Mouse (Mus musculus) heart, adult 18-20 months (tissue): ENCODE measurements around the gene Spn. TPM values are rescaled to one million over a fixed set of nuclear protein-coding genes. Genes with fewer than 3 reads are reported as not detected.
A peak's percentile ranks its signal among the peaks of the same experiment; 100 is the strongest.
"Not testable (repeated sequence)": the region's sequence is repeated elsewhere in the genome, so short reads cannot be mapped to it uniquely, and the experiment has no call there.

Experiments used
- DNase-seq, 2 experiments: peaks; one replicate each; pipeline ENCODE4 v3.0.0; 2021 to 2022; ENCODE audit warnings: mixed read lengths in 1 of 2
- total RNA-seq, 2 experiments: library from RNA; stranded (reverse); gene quantifications; 2 replicates each; pipeline ENCODE4 v1.2.3; 2021

Spn gene
- total RNA-seq, 2 experiments from 2014 or later, result 0.55 to 2.6 TPM

DNA sequence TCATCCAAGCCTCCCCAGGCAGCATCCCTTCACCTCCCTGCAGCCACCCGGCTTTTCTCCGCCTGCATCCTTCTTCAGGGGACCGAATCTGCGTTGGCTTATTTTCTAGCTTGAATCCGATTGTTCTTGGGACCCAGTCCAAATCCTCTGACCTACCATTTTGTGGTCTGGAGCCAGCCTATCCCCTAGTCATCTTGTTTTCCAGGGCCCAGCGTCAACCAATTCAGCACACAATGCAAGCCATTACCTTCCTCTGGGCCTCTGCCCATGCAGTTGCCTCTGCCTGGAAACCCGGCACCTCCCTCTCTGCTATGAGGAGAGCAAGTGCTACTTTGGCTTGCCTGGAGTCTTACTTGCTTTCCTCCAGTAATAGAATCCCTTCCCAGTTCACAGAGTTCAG, 32.1 kb downstream of the Spn start:
- DNase-seq, result no peak

DNA sequence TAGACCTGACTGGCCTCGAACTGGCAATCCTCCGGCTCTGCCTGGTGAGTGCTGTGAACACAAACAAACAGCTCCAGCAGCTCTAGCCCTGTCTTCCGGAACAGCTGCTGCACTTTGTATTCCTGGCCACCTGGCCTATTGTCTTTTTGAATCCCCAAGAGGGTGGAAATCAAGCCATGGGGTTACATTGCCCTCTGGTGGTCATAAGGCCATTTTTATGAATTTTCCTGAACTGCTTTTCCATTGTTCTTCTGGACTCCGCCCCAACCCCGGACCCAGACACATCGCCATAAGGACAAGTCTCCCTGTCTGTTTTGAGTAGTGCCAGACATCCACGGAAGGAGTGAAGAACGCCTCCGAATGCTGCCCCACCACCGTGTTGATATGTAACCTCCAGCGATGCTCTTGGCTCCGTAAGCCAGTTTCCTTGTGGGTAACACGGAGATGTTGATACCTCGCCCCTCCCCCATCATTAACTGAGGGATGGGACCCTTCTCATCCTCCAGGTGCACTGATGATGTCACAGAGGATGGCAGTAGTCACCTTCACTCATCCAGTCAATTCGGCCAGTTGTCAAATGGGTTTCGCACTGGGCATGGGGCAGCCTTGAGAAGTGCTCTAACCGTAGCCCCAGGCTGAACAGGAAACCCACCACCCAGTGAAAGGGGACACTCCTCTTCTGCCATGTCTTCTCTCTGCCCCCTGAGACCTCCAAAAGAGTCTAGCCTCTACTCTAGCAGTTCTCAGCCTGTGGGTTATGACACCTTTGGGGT, 32.9 kb downstream of the Spn start:
- peak; percentile 85 to 87 for DNase-seq

DNA sequence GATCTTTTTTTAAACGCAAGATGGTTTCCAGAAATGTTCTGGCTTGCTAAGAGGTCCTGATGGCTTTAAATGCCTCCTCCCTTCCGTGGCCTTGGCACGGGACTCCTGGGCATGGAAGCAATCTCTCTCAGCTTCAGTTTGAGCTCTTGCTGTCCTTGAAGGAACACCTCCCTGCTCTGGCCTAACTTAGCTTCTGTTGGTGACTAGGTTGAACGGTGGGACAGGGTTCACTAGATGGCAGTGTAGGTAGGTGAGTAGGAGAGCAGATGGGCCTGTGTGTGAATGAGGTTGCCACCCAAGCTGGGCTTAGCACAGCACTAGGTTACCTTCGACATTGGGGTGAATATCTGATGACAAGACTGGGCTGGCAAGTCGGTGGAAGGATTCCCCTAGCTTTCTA, 33.7 kb downstream of the Spn start:
- no peak for DNase-seq

DNA sequence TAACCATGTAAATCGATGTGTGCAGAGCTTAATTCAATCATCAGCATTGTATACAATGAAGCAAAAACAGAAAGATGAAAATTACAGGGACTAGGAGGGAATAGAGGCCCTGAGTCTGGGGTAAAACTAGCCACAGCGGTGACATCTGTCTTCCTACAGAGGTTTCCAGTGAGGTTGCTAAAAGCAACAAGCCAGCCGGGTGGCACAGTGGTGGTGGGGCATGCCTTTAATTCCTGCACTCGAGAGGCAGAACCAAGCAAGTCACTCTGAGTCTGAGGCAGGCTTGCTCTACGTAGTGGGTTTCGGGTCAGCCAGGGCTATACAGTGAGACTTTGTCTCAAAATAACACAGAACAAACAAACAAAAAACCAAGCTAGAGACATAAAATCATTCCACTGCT, 35.5 kb downstream of the Spn start:
- DNase-seq, result no peak

DNA sequence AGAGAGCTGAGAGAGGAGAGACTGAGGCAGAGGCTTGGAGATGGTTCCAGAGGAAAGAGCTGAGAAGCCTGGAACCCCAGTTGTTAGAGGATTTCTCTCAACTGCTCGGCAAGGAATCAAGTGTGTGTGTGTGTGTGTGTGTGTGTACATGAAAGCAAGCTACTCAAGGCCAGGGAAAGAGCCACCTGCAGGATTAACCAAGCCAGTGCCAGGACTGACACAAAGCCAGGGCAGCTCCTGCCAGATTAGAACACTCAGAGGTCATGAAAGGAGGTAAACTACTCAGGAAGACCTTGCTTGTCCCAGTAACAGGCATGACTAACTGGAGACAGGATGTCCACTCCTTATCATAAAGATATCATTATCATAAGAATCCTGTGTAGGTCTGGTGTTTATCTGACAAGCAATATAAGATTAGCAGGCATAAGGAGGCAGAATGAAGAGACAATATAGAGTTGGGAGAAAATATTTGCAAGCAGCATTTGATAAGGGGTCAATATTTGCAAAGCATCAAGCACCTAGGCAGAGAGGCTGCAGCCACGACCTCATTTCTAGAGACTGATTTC, 36.1 kb downstream of the Spn start:
- no peak for DNase-seq

DNA sequence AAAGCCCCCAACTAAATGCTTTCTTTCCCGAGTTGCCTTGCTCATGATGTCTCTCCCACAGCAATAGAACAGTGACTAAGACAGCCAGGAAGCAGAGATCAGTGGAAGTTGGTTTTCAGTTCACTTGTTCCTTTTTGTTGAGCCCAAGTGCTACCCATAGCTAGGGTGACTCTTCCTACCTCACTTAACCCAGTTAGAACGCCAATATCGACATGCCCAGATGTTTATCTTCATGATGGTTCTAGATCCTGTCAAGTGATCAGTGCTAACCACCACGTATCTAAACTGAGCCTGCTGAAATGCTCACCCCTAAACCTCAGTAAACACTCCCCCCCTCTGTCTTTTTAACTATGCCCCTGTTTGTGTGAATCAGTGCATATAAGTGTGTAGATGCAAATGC, 38.1 kb downstream of the Spn start:
- DNase-seq, result no peak

DNA sequence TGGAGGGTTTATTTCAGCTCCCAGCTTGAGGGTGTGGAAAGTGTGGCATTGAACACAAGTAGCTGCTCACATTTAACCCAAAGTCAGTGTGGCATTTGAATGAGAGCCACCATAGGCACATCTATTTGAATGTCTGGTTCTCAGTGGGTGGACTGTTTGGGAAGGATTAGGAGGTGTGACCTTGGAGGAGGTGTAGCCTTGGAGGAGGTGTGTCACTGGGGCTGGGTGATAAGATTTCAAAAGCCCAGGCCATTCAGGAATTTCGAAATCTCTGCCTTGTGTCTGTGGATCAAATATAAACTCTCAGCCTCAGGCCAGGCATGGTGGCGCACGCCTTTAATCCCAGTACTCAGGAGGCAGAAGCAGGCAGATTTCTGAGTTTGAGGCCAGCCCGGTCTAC, 38.7 kb downstream of the Spn start:
- DNase-seq, result no peak

DNA sequence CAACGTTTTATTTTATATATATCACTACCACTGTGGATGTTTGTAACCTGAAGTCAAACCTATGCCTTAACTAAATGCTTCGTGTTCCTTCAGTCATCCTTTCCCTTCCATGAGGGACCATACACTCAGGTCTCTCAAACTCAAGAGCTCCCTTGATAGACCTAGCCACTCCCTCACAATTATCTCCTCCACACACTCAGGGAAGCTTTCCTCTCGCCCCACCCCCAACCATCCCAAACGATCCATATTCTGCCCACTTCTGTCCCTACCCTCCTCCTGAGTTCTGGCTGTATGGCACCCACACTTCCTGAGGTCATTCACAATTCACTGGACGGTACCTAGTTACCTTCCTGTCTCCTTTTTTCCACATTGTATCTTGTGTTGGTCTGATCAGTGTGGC, 39.1 kb downstream of the Spn start:
- DNase-seq, result no peak

DNA sequence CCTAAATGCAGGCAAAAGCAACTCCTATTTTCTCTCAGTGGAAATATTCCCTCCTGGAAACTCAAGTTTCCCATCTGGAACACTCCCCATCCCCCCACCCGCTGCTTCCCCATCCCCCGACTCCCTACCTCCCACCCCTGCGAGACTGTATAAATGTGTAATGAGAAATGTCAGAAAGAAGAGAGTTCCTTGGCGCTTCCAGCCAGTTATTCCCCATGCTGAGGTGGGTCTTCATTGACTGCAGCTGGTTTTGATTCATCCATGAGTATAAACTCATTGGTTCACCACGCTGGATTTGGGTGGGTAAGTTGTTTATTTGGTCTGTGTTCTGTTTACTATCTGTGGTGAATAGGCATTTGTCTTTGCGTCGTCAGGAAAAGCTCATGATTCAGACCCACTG, 41.2 kb downstream of the Spn start:
- DNase-seq, result no peak

DNA sequence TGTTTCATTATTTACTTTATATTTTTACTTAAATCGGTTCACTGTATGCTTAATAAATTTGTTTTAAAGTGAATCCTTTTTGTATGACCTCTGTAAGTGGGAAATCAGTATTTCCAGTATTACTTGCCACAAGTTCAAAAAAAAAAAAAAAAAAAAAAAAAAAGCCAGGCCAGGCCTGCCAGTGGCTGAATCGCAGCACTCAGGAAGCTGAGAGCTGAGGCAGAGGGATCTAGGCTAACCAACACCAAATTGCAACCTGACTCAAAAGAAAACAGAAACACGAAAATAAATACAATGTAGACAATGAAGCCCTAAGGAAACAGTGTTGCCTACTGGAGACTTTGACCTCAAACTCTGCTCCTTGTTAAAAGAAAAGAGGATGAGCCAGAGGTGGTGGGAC, 43.7 kb downstream of the Spn start:
- DNase-seq, result no peak

DNA sequence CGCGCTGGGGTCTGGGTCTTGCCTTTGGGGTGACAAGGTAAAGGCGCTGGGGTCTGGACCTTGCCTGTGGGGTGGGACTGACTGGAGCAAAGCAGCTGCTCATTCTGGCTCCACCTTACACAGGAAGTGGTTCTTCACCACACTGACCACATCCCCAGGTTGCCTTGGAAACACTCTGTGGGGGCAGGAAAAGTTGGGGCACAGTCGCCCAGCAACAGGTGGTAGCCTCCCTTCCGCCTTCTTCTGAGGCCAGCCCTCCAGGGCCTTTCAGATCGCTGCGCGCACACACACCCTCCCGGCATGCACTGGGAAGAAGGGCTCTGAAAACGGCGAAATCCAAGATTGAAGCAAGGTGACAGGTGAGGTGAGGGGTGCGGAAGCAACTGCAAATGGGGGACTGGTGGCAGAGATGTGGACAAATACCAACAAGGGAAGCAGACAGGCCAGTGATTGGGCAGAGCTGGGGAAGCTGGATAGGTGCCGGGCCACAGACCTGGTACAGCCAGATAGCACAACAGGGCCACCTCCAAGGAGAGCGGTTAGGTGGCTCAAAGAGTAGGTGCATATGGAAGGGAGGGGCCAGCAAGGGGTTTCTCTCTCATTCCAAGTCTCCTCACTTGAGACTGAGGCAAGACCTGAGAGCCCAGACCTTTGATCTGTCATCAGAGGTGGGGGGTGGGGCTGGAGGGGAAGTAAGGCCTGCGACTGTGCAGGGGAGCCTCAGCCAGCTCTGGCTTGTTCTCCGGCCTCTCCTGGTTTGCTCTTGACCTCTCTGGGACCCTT, 46.3 kb downstream of the Spn start, which contains the start of gene AI467606:
Gene AI467606, plus strand, starts transcription at position 246 of the 783 bp plus-strand sequence.
- peak; percentile 62 to 89 for DNase-seq

DNA sequence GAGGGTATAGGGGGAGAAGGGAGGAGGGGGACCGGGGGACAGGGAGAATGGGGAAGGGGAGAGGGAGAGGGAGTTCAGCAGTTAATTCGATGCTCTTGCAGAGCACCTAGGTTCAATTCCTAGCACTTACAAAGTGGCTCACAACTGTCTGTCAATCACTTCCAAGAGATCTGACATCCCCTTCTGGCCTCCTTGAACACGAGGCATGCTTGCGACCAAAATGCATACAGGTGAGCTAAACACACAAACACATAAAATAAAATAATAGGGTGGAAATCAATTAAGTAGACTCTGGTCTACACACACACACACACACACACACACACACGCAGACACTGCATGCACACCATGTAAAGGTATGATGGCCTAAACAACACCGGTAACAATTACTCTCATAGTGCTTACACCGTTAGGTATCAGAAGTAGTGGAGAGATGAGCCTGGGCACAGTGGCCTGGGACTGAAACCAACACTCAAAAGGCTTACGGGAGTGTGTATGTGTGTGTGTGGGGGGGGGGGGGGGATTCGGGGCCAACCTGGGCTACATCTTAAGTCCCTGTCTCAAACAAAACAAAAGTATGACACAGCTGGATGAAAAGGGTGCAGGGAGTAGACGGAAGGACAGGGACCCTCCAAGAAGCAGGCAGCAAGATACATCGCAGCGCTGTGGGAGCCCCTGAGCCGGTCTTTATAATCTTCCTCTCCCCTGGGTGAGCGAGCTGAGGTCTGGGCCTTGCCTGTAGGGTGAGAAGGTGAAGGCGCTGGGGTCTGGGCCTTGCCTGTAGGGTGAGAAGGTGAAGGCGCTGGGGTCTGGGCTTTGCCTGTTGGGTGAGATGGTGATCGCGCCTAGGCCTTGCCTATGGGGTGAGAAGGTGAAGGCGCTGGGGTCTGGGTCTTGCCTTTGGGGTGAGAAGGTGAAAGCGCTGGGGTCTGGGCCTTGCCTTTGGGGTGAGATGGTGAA, 47.2 kb downstream of the Spn start:
- DNase-seq, result no peak

DNA sequence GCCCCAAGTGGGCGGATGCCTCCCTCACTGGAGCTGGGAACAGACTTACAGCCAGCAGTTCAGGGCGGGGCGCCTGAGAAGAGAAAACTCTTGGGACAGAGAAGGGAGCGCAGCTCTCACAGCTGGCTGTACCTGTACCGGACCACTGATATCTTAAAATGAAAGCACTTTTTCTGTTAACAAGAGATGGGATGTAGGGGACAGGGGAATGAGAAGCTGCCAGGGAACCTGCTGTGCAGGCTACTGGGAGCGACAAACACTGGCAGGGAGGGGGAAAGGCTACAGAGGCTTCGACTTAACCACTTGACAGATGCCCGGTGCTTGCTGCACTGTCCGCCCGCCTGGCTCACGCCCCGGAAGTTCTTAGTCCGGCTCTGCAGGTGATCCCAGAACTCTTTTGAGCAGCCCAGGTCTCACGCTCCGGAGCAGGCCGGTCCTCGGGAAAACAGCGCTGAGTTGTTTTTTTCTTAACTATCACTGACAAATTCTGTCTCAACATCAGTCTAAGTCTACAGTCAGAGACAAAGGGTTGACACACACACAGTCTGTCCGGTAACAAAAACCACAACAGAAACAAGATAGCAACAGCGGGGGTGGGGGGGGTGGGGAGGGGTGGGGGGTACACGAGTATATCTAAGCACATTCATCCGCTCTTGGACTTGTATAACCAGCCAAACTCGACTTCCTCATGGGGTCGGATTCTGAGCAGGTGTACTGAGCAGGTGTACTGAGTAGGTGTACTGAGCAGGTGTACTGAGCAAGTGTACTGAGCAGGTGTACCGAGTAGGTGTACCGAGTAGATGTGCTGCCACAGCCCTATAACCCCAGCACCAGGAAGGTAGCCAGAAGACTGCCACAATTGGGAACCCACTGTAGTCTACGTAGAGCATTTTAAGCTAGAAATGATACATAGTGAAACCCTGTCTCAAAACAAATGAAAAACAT, 48.5 kb downstream of the Spn start:
- DNase-seq, result peak in 1 of 2 experiments; percentile 26

DNA sequence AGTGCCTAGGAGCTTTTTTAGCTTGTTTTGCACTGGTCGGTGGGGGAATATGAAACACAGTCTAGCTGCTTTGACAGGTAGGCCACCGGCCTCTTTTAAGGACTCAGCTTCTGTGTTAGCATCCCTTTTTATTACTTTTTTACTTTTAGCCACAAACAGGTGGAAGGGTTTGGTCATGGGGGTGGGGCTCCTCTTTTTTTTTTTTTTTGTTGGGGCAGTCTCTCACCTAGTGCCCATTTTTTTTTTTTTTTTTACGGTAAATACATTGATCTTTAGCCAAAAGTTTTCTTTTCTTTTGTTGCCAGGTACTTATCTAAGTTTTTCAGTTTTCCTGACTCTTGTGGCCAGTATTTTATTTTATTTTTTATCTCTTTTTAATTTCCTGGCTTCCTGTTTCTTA, 49.5 kb downstream of the Spn start:
- DNase-seq, result no peak

DNA sequence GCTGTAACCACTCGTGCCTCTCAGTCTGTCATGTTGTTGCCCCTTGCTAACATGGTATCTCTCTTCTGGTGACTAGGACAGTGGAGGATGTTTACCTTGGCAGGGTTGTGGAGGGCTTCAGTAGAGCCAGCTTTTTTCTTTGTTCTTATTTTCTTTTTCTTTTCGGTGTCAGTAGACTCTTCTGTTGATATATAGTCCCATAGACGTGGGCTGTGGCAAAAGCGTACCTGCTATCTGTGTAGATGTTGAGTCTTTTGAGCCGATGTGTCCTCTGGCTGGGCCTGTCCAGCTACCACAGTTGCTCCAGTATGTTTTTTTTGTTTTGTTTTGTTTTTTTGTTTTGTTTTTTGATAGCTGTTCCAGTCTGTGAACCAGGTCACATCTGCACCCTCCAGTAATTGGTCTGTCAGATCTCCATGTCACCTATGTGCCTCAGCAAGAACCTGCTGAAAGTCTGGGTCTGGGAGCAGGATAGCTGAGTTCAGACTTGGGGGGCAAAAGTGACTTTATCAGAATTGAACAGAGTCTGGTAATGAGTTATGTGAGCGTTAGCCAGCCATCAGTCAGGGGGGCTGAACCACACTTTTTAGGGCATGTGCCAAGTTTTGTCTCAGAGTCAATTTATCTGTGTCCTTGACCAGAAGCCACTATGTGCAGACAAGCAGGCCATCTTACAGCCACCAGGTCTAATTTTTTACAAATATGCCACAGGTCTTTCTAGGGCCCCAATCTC, 50.2 kb downstream of the Spn start, which contains the start of gene Zg16:
Gene Zg16, minus strand, starts transcription at position 51 of the 733 bp plus-strand sequence.
- DNase-seq, result not testable (repeated sequence)

DNA sequence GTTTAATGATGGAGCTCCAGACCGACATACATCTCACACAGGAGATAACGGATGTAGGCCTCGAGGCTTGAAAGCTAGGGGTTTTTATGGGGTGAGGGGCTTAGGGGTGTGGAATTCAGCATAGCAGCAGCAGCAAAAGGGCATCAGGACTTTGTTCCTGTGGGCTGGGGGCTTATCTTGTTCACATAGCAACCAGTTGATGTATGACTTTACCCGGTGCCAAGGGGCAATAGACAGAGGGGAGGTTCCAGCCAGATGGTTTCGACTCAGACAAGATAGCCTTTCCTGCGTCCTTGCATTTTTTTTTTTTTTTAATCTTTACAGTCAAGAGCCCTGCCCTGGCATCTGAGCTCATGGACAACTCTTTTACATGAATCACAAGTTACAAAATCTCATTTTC, 51.9 kb downstream of the Spn start:
- not testable (repeated sequence) for DNase-seq

DNA sequence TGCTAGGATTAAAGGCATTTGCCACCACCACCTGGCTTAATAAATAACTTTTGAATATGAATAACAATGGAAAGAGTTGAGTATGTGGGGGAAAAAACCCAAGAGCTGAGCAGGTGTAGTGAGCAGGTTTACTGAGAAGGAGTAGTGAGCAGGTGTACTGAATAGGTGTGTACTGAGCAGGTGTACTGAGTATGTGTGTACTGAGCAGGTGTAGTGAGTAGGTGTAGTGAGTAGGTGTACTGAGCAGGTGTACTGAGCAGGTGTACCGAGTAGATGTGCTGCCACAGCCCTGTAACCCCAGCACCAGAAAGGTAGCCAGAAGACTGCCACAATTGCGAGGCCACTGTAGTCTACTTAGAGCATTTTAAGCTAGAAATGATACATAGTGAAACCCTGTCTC, 52.8 kb downstream of the Spn start:
- DNase-seq, result no peak

DNA sequence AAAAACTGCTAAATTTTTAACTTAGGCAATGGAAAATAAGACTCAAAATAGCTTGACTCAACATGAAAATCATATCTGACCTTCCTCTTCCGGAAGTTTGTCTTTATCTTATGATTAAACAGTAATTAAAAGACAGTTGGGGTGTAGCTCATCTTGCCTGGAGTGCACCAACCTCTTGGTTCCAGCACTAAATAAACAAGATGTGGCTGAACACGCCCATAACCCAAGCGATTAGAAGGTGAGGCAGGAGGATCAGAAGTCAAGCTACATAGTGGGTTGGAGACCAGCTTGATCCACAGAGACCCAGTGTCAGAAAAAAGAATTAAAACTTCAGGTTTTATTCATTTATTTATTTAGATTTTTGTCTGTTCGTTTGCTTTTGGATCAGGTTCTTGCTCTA, 53.9 kb downstream of the Spn start:
- DNase-seq, result no peak

DNA sequence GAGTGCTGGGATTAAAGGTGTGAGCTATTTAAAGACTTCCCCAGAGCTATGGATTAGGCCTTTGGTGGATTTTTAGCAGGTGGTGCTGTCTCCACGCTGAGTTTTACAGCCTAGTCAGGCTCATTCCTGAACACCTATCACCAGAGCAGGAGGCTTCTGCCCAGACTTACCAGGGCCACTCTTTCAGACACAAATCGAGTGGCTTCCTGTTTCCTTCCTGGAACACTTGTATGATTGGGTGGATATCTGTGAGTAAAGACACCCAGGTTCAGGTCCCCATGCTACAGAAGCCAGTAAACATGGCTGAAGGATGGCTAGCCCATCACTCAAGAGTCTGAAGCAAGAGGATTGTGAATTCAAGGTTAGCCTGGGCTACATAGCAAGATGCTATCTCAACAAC, 54.6 kb downstream of the Spn start:
- DNase-seq, result no peak

DNA sequence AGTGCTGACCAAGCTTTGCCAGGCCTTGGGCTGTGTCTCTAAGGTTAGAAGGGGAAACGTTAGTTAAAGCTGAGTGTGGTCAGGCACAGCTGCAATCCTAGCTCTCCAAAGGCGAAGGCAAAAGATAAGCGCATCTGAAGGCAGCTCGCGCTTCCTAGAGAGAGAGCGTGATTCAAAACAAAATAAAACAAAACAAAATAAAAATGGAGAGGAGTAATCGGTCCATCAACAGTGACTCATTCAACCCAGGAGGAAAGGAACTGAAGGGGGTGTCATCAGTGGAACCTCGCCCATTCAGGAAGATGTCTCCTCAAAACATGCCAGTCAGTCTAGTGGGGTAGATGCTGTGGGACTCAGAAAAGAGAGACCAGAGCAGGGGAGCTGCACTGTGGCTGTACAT, 55.4 kb downstream of the Spn start:
- DNase-seq, result no peak
